Comparison of ENCODE assay signal across 8 mouse cellular contexts in the genomic region with DNA sequence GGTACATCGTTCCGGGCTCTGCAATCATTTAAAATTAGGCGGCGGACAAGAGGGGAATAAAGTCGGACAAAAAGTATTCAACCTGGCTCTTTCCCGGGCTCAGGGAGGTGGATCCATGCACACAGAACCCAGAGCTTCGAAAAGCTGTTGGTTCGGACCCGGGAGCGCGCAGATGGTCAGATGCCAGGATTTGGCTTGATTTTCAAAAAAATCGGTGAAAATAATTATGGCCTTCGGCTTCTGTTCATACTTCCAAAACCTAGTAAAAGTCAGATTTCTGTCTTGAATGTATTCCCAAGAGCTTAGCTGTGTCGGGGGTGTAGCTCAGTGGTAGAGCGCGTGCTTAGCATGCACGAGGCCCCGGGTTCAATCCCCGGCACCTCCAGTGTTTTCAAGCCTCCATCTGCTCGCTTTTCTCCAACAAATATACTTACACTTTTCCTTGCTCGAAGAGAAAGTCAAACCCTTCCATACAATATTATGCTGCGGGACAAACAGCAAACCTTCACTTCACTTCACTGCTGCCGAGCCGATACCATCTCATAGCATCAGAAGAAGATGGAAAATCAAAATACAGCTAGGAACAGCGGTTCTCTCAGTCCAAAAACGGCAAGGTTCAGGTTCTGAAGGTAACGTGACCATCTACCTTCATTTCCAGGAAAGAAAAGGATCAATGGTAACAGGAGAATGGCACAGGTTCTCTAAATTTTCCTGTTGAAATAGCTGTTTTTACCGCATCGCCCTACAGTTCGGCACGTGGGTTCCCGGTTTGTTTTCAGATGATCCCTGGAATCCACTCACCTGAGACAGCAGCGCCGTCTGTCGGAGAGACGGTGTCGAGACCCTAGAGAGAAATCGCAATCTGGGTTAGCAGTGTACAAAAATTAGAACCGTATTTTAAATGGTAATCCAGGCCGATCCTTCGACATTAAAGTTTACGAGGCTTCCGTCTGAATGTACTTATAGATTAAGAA. TPM values are rescaled to one million over a fixed set of nuclear protein-coding genes. Genes with fewer than 3 reads are reported as not detected.
A peak's percentile ranks its signal among the peaks of the same experiment; 100 is the strongest.
DNase-seq lines count a peak whose midpoint lies in the region; ATAC-seq lines count a peak whose summit lies in the region.

No protein-coding gene starts in this region.

- no peak overlapping the region for H3K27ac ChIP-seq in hindbrain, embryonic 14.5 days

- peak; percentile 95 for ATAC-seq in hindbrain, embryonic 14.5 days (ENCODE audit: low FRiP score)

- H3K4me1 ChIP-seq in hindbrain, embryonic 14.5 days (replicated peaks; ENCODE audit: control insufficient read depth, insufficient read depth, low read length) = no peaks in the 10 kb centered on the region

- H3K4me2 ChIP-seq in hindbrain, embryonic 14.5 days (replicated peaks) = peak overlapping the region; percentile 50

- H3K9ac ChIP-seq in hindbrain, embryonic 14.5 days = peak overlapping the region; percentile 6

- peak; percentile 92 for DNase-seq in R1 (ENCODE audit: low read depth, low spot score)
- DNase-seq in cerebellum, postnatal 25 days = peak; percentile 93
- peak; percentile 81 to 90 for DNase-seq in frontal cortex, postnatal 25 days (ENCODE audit: low spot score in 2 of 2)
- DNase-seq in hindbrain, embryonic 14.5 days (ENCODE audit: low spot score) = peak; percentile 89
- DNase-seq in layer of hippocampus, postnatal 36 days = peak; percentile 82 to 87
- peak; percentile 73 for DNase-seq in lung, postnatal 25 days (ENCODE audit: low spot score)
- DNase-seq in retina, adult 2 months (ENCODE audit: low read depth, low spot score) = peak; percentile 45
- peak; percentile 84 for DNase-seq in thymus, postnatal 25 days

- H3K4me3 ChIP-seq in hindbrain, embryonic 14.5 days (replicated peaks; ENCODE audit: low read length) = peak overlapping the region; percentile 34

- H3K36me3 ChIP-seq in hindbrain, embryonic 14.5 days (replicated peaks; ENCODE audit: control insufficient read depth, insufficient read depth) = no peaks in the 10 kb centered on the region

- H3K9me3 ChIP-seq in hindbrain, embryonic 14.5 days (ENCODE audit: control insufficient read depth, low read length) = no peaks in the 10 kb centered on the region

- H3K27me3 ChIP-seq in hindbrain, embryonic 14.5 days (ENCODE audit: control insufficient read depth, insufficient read depth, low read length) = no peaks in the 10 kb centered on the region

- WGBS in hindbrain, embryonic 14.5 days = 1% methylated on average over 43 of the region's 43 CpGs

RNA-seq across cellular contexts. Expression of a gene that starts 54.8 kb away (rescaled TPM):
- 75.5 and 87.8 TPM in 2 replicates for polyA plus RNA-seq in hindbrain, embryonic 14.5 days (2014; fragmentation: Nextera tagmentation; extraction: Ambion mirVana)
- 10 to 100 TPM; 37.3 to 41.1 TPM for total RNA-seq in layer of hippocampus, postnatal 36 days (2021)

RNA-seq across cellular contexts. Expression of a gene that starts 58.5 kb away (rescaled TPM):
- not detected in 2 replicates for polyA plus RNA-seq in hindbrain, embryonic 14.5 days (2014; fragmentation: Nextera tagmentation; extraction: Ambion mirVana)
- not detected for total RNA-seq in layer of hippocampus, postnatal 36 days (2021)
